ENCODE assay signal across 7 mouse cellular contexts in genomic region chr11:61023416-61024200, GRCm38 (mm10). TPM values are rescaled to one million over a fixed set of nuclear protein-coding genes. Genes with fewer than 3 reads are reported as not detected.
DNase-seq lines count a peak whose midpoint lies in the region; ATAC-seq and TF ChIP-seq lines count a peak whose summit lies in the region.

No protein-coding gene starts in this region.

- ATAC-seq in liver, embryonic 11.5 days (replicated peaks; ENCODE audit: low FRiP score): no peak
- ATAC-seq in liver, embryonic 12.5 days: no peak
- ATAC-seq in hindbrain, postnatal 0 days: no peak
- no peak for ATAC-seq in stomach, embryonic 14.5 days (ENCODE audit: insufficient number of reproducible peaks, insufficient read depth, low FRiP score, low read depth)
- no peak for ATAC-seq in megakaryocyte-erythroid progenitor cell, adult 5-6 weeks (replicated peaks; ENCODE audit: low FRiP score, low TSS enrichment, poor library complexity, severe bottlenecking)

- H3K36me3 ChIP-seq in liver, embryonic 11.5 days (ENCODE audit: control insufficient read depth, insufficient read depth, low read length): no peaks in the 10 kb centered on the region
- H3K36me3 ChIP-seq in liver, embryonic 12.5 days: no peaks in the 10 kb centered on the region
- no peaks in the 10 kb centered on the region for H3K36me3 ChIP-seq in embryonic facial prominence, embryonic 10.5 days (replicated peaks)
- no peaks in the 10 kb centered on the region for H3K36me3 ChIP-seq in hindbrain, postnatal 0 days (ENCODE audit: insufficient read depth, low read length)
- H3K36me3 ChIP-seq in stomach, embryonic 14.5 days (ENCODE audit: control insufficient read depth, insufficient read depth, low read length): no peaks in the 10 kb centered on the region

- DNase-seq in liver, embryonic 11.5 days (ENCODE audit: low spot score): no peak
- no peak for DNase-seq in embryonic facial prominence, embryonic 10.5 days (ENCODE audit: low spot score)
- no peak for DNase-seq in hindbrain, postnatal 0 days (ENCODE audit: low spot score)
- no peak for DNase-seq in layer of hippocampus, adult 9-10 months (ENCODE audit: low spot score)

- no peaks in the 10 kb centered on the region for H3K4me1 ChIP-seq in liver, embryonic 11.5 days (replicated peaks; ENCODE audit: control insufficient read depth, insufficient read depth, low read length)
- H3K4me1 ChIP-seq in liver, embryonic 12.5 days: peaks cover 6% of the 10 kb centered on the region
- peaks cover 62% of the 10 kb centered on the region for H3K4me1 ChIP-seq in embryonic facial prominence, embryonic 10.5 days
- peaks cover 40% of the 10 kb centered on the region for H3K4me1 ChIP-seq in hindbrain, postnatal 0 days (ENCODE audit: insufficient read depth, low read length)
- H3K4me1 ChIP-seq in stomach, embryonic 14.5 days (ENCODE audit: control insufficient read depth, insufficient read depth, low read length): 0 out of 2 replicates have a peak, but pooled peaks cover 4% of the 10 kb centered on the region

- TF ChIP-seq CTCF in hindbrain, postnatal 0 days (IDR thresholded peaks at IDR 0.05; ENCODE audit: low read depth): no peak

- H3K4me3 ChIP-seq in liver, embryonic 11.5 days (ENCODE audit: low read depth, low read length): no peak overlapping the region; the same call in 1 of the 2 replicates
- no peak overlapping the region for H3K4me3 ChIP-seq in liver, embryonic 12.5 days
- H3K4me3 ChIP-seq in embryonic facial prominence, embryonic 10.5 days: peak overlapping the region; percentile 73
- H3K4me3 ChIP-seq in hindbrain, postnatal 0 days (ENCODE audit: low read length): peak overlapping the region; percentile 78
- H3K4me3 ChIP-seq in stomach, embryonic 14.5 days (ENCODE audit: low read depth, low read length): peak overlapping the region; percentile 51; the same call in 1 of the 2 replicates

- 44% methylated on average over 9 of the region's 9 CpGs for WGBS in liver, embryonic 11.5 days
- WGBS in liver, embryonic 12.5 days (ENCODE audit: insufficient replicate concordance): 39% methylated on average over 9 of the region's 9 CpGs
- WGBS in embryonic facial prominence, embryonic 10.5 days: 52% methylated on average over 9 of the region's 9 CpGs
- 56% methylated on average over 9 of the region's 9 CpGs for WGBS in hindbrain, postnatal 0 days
- 51% methylated on average over 9 of the region's 9 CpGs for WGBS in stomach, embryonic 14.5 days

- no peak overlapping the region for H3K9ac ChIP-seq in liver, embryonic 11.5 days (ENCODE audit: low read depth, low read length)
- H3K9ac ChIP-seq in liver, embryonic 12.5 days: no peak overlapping the region
- H3K9ac ChIP-seq in hindbrain, postnatal 0 days (replicated peaks; ENCODE audit: low read length): no peak overlapping the region; the same call in 1 of the 2 replicates
- no peak overlapping the region for H3K9ac ChIP-seq in stomach, embryonic 14.5 days (replicated peaks; ENCODE audit: low read depth, low read length)

- no peak overlapping the region for H3K27ac ChIP-seq in liver, embryonic 11.5 days (ENCODE audit: low read depth, low read length)
- no peak overlapping the region for H3K27ac ChIP-seq in liver, embryonic 12.5 days
- no peak overlapping the region for H3K27ac ChIP-seq in embryonic facial prominence, embryonic 10.5 days (replicated peaks)
- no peak overlapping the region for H3K27ac ChIP-seq in hindbrain, postnatal 0 days
- H3K27ac ChIP-seq in stomach, embryonic 14.5 days (ENCODE audit: low read length): no peak overlapping the region

- peaks cover 80% of the 10 kb centered on the region for H3K27me3 ChIP-seq in liver, embryonic 11.5 days (replicated peaks; ENCODE audit: control insufficient read depth, insufficient read depth, low read length)
- H3K27me3 ChIP-seq in liver, embryonic 12.5 days (replicated peaks): peaks cover 94% of the 10 kb centered on the region
- peaks cover 87% of the 10 kb centered on the region for H3K27me3 ChIP-seq in embryonic facial prominence, embryonic 10.5 days (replicated peaks; ENCODE audit: low read depth, poor library complexity, severe bottlenecking)
- peaks cover 6% of the 10 kb centered on the region; the same call in 1 of the 2 replicates for H3K27me3 ChIP-seq in hindbrain, postnatal 0 days (ENCODE audit: insufficient read depth, low read length)
- H3K27me3 ChIP-seq in stomach, embryonic 14.5 days (ENCODE audit: control insufficient read depth, insufficient read depth, low read length): peaks cover 51% of the 10 kb centered on the region

- H3K9me3 ChIP-seq in liver, embryonic 11.5 days (ENCODE audit: control insufficient read depth, low read length): no peaks in the 10 kb centered on the region
- H3K9me3 ChIP-seq in liver, embryonic 12.5 days (replicated peaks): no peaks in the 10 kb centered on the region
- no peaks in the 10 kb centered on the region for H3K9me3 ChIP-seq in embryonic facial prominence, embryonic 10.5 days
- no peaks in the 10 kb centered on the region for H3K9me3 ChIP-seq in hindbrain, postnatal 0 days (ENCODE audit: low read length)
- H3K9me3 ChIP-seq in stomach, embryonic 14.5 days (ENCODE audit: control insufficient read depth, low read depth, low read length): no peaks in the 10 kb centered on the region

- peak overlapping the region; percentile 70 for H3K4me2 ChIP-seq in liver, embryonic 11.5 days
- no peak overlapping the region for H3K4me2 ChIP-seq in liver, embryonic 12.5 days
- H3K4me2 ChIP-seq in hindbrain, postnatal 0 days (ENCODE audit: low read depth, low read length): peak overlapping the region; percentile 79
- H3K4me2 ChIP-seq in stomach, embryonic 14.5 days (replicated peaks; ENCODE audit: low read depth, low read length): no peak overlapping the region

RNA-seq across cellular contexts. Expression of gene Kcnj12, which starts 1.2 kb away (rescaled TPM):
- not detected in 2 replicates for polyA plus RNA-seq in liver, embryonic 11.5 days (2014; fragmentation: Nextera tagmentation; extraction: Ambion mirVana)
- polyA plus RNA-seq in liver, embryonic 12.5 days (2016; fragmentation: Nextera tagmentation; extraction: Ambion mirVana): 0.07 TPM in 1 of 2 replicates, not detected in the other
- 2.2 and 2.5 TPM in 2 replicates for polyA plus RNA-seq in embryonic facial prominence, embryonic 10.5 days (2016; fragmentation: Nextera tagmentation; extraction: Ambion mirVana)
- 16.0 and 16.6 TPM in 2 replicates for total RNA-seq in hindbrain, postnatal 0 days (2014; rRNA removed)
- 3.3 TPM in 2 replicates for polyA plus RNA-seq in hindbrain, postnatal 0 days (2015; fragmentation: Nextera tagmentation; extraction: Ambion mirVana)
- polyA plus RNA-seq in stomach, embryonic 14.5 days (2014; fragmentation: Nextera tagmentation; extraction: Ambion mirVana): 0.77 and 1.5 TPM in 2 replicates
- total RNA-seq in megakaryocyte-erythroid progenitor cell, adult 5-6 weeks (2014; fragmentation: Nextera tagmentation): not detected in 2 replicates
- total RNA-seq in megakaryocyte-erythroid progenitor cell, adult 5-6 weeks (2017): not detected in 2 replicates

Comparison
In these comparisons a context has a peak if more than half of its experiments do, and no peak if none do; other contexts are left out.
1. H3K4me2 ChIP-seq: peak in liver, embryonic 11.5 days (single experiment) and hindbrain, postnatal 0 days (single experiment); none in liver, embryonic 12.5 days (single experiment) and stomach, embryonic 14.5 days (single experiment).
2. H3K4me3 ChIP-seq: peak in embryonic facial prominence, embryonic 10.5 days (single experiment), hindbrain, postnatal 0 days (single experiment) and stomach, embryonic 14.5 days (single experiment); none in liver, embryonic 11.5 days (single experiment) and liver, embryonic 12.5 days (single experiment).